Mouse (Mus musculus) midbrain, embryonic 11.5 days (tissue): ENCODE measurements around the gene Fbxo8. TPM values are rescaled to one million over a fixed set of nuclear protein-coding genes. Genes with fewer than 3 reads are reported as not detected.
A peak's percentile ranks its signal among the peaks of the same experiment; 100 is the strongest.

Experiments used
- ATAC-seq: fragments of 200-750 bp; cut with Nextera tagmentation; 2 replicates; pipeline ENCODE4 v1.8.0; 2017; ENCODE audit warnings: moderate TSS enrichment, moderate library complexity; ENCODE audit not compliant: low FRiP score
- DNase-seq: peaks from one replicate; pipeline ENCODE4 v3.0.0; 2015; ENCODE audit warnings: low spot score; ENCODE audit errors: missing footprints
- H3K27ac ChIP-seq: fragments of 300-500 bp; sonication (generic); 2 replicates; pipeline ENCODE4 v1.5.1; 2014; ENCODE audit warnings: low read depth, low read length
- H3K27me3 ChIP-seq: fragments of 300-500 bp; sonication (generic); 2 replicates; pipeline ENCODE4 v1.6.1; 2014; ENCODE audit warnings: mild to moderate bottlenecking, low read length, moderate library complexity, mixed read lengths; ENCODE audit not compliant: control insufficient read depth, insufficient read depth
- H3K36me3 ChIP-seq: fragments of 300-500 bp; sonication (generic); 2 replicates; pipeline ENCODE4 v1.6.1; 2014; ENCODE audit warnings: mild to moderate bottlenecking, low read length, moderate library complexity, mixed read lengths; ENCODE audit not compliant: control insufficient read depth, insufficient read depth
- H3K4me1 ChIP-seq: fragments of 300-500 bp; sonication (generic); 2 replicates; pipeline ENCODE4 v1.6.1; 2014; ENCODE audit warnings: low read length; ENCODE audit not compliant: control insufficient read depth, insufficient read depth
- H3K4me2 ChIP-seq: fragments of 300-500 bp; sonication (generic); 2 replicates; pipeline ENCODE4 v1.6.1; 2014; ENCODE audit warnings: mild to moderate bottlenecking, moderate library complexity
- H3K4me3 ChIP-seq: fragments of 300-500 bp; sonication (generic); 2 replicates; pipeline ENCODE4 v1.5.1; 2014; ENCODE audit warnings: low read depth, low read length
- H3K9ac ChIP-seq: fragments of 300-500 bp; sonication (generic); 2 replicates; pipeline ENCODE4 v1.6.1; 2014; ENCODE audit warnings: low read length
- H3K9me3 ChIP-seq: fragments of 300-500 bp; sonication (generic); 2 replicates; pipeline ENCODE4 v1.6.1; 2016; ENCODE audit warnings: low read length; ENCODE audit not compliant: control insufficient read depth
- WGBS: fragments of 180-500 bp; shearing (Covaris S2); extraction: QIAGEN DNeasy Blood & Tissue Kit; methylation state at CpG from one replicate; pipeline ENCODE4 v1.1.7; 2014; 5-methylcytosine and 5-hydroxymethylcytosine counted together
- microRNA-seq: library from miRNA; unstranded; fragments of <30 nt; microRNA quantifications from one replicate; pipeline ENCODE4, GENCODE M21; 2017
- polyA plus RNA-seq: library from polyadenylated mRNA; unstranded; fragments of >200 nt; fragmentation: Nextera tagmentation; extraction: Ambion mirVana; gene quantifications from 2 replicates; pipeline ENCODE4 v1.2.1, GENCODE M21; 2014

Fbxo8 gene
- polyA plus RNA-seq, 1 experiment from 2014 or later = 44.0 TPM

GRCm38 (mm10) chr8:56619571-56619970 lies 68.7 kb downstream of the Fbxo8 start:
- no peak overlapping the region for H3K9ac ChIP-seq
- peaks cover 19% of the 10 kb centered on the region for H3K27me3 ChIP-seq
- no peaks in the 10 kb centered on the region for H3K36me3 ChIP-seq
- H3K4me1 ChIP-seq = peaks cover 20% of the 10 kb centered on the region
- 7% methylated on average over 9 of the region's 9 CpGs for WGBS
- peak; percentile 91 for DNase-seq
- H3K4me2 ChIP-seq = 0 out of 2 replicates have a peak overlapping the region, but pooled peaks have one; percentile 7
- H3K27ac ChIP-seq = no peak overlapping the region
- no peaks in the 10 kb centered on the region for H3K9me3 ChIP-seq
- no peak for ATAC-seq
- no peak overlapping the region for H3K4me3 ChIP-seq

DNA sequence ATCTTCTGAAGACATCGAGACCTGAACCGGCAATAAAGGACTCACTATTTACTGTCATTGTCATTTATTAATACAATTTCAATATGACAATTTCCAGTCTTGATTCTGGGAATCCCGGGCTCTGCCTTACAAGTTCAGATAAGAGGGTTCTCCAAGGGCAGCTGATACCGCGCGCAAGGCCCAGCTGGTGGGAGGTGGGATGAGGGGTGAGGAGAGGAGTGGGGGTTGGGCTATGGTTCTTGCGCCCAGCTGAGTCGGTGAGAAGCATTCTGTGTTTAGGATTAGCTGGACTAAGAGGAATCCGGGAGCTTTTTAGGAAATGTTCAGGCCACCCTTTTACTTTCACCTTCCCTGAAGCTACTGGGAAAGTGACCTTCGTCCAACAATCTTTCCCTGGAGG lies 69.8 kb downstream of the Fbxo8 start:
- peak; percentile 70; the same call in 1 of the 2 replicates for ATAC-seq
- Histone ChIP-seq H3K36me3 (no peaks in the 10 kb centered on the region), H3K4me3 (no peak overlapping the region), H3K9ac (no peak overlapping the region), H3K4me1 (peaks cover 20% of the 10 kb centered on the region), H3K4me2 (no peak overlapping the region; the same call in 1 of the 2 replicates), H3K27ac (no peak overlapping the region), H3K9me3 (no peaks in the 10 kb centered on the region), H3K27me3 (peaks cover 21% of the 10 kb centered on the region)
- 3% methylated on average over 10 of the region's 10 CpGs for WGBS
- DNase-seq = peak; percentile 89

- WGBS = 23% methylated on average over 4 of the region's 4 CpGs
- no peaks in the 10 kb centered on the region for H3K9me3 ChIP-seq
- peaks cover 20% of the 10 kb centered on the region for H3K4me1 ChIP-seq
- no peak overlapping the region for H3K4me3 ChIP-seq
- DNase-seq = peak; percentile 87
- no peak overlapping the region for H3K9ac ChIP-seq
- H3K36me3 ChIP-seq = no peaks in the 10 kb centered on the region
- no peak overlapping the region for H3K27ac ChIP-seq
- peaks cover 21% of the 10 kb centered on the region for H3K27me3 ChIP-seq
- ATAC-seq = peak; percentile 14; the same call in 1 of the 2 replicates
- H3K4me2 ChIP-seq = no peak overlapping the region; the same call in 1 of the 2 replicates
These were observed 70.2 kb downstream of the Fbxo8 start for GRCm38 (mm10) chr8:56621093-56621492.

GRCm38 (mm10) chr8:56622470-56623024 lies 71.7 kb downstream of the Fbxo8 start:
- peaks cover 20% of the 10 kb centered on the region for H3K4me1 ChIP-seq
- ATAC-seq = peak; percentile 39; the same call in 1 of the 2 replicates
- peak overlapping the region; percentile 27 for H3K4me2 ChIP-seq
- H3K27ac ChIP-seq = no peak overlapping the region
- DNase-seq = peak; percentile 93
- no peaks in the 10 kb centered on the region for H3K36me3 ChIP-seq
- H3K27me3 ChIP-seq = peaks cover 21% of the 10 kb centered on the region
- no peaks in the 10 kb centered on the region for H3K9me3 ChIP-seq
- no peak overlapping the region for H3K9ac ChIP-seq
- WGBS = 1% methylated on average over 18 of the region's 18 CpGs
- no peak overlapping the region for H3K4me3 ChIP-seq

DNA sequence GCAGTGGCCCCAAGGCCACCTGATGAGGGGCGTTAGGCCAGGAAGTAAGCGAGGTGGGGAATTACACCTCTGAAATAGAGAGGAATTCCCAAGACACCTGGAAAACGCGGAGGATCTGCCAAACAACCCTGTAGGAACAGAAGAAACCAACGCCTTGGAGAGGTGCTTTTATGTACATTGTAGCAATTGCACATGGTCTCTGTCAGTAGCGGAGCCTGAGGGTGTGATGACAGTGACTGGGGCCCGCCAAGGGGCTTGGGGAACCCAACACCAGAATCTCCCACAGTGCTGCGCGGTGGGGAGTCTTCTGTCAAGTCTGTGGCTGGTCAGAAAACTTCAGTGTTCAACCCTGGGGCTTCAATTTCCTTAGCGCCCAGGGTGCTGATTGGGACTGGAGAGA lies 72.5 kb downstream of the Fbxo8 start:
- Histone ChIP-seq H3K27me3 (peaks cover 21% of the 10 kb centered on the region), H3K36me3 (no peaks in the 10 kb centered on the region), H3K4me3 (no peak overlapping the region), H3K9ac (no peak overlapping the region), H3K4me1 (peaks cover 20% of the 10 kb centered on the region), H3K27ac (no peak overlapping the region), H3K9me3 (no peaks in the 10 kb centered on the region), H3K4me2 (no peak overlapping the region)
- peak; percentile 88 for DNase-seq
- no peak for ATAC-seq
- WGBS = 5% methylated on average over 10 of the region's 10 CpGs

DNA sequence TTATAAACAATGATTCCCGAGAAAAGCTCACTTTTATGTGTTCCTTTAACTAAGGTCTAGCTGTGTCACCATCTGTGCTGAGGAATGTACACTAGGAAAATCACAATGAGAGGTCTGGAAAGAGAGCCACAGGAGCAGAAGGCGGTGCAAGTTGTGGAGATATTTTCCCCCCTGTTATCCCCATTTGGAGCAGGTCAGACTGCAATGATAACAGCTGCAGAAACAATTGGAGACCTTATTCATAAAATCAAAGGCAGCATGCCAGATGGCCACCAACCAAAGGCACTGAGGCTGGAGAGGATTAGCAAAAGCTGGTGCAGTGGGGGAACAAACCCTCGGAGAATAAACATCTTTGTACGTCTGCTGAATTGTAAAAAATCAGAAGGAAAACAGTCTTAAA lies 78.3 kb downstream of the Fbxo8 start:
- peaks cover 6% of the 10 kb centered on the region; the same call in 1 of the 2 replicates for H3K4me1 ChIP-seq
- ATAC-seq (peak; percentile 85), DNase-seq (peak; percentile 87)
- WGBS = 16% methylated on average over 4 of the region's 4 CpGs
- peak overlapping the region; percentile 30; the same call in 1 of the 2 replicates for H3K27ac ChIP-seq
- H3K4me2 ChIP-seq = no peak overlapping the region
- no peaks in the 10 kb centered on the region for H3K36me3 ChIP-seq
- H3K9ac ChIP-seq = no peak overlapping the region
- H3K27me3 ChIP-seq = peaks cover 6% of the 10 kb centered on the region
- no peaks in the 10 kb centered on the region for H3K9me3 ChIP-seq
- no peak overlapping the region for H3K4me3 ChIP-seq

- Histone ChIP-seq H3K36me3 (no peaks in the 10 kb centered on the region), H3K9ac (no peak overlapping the region), H3K4me1 (no peaks in the 10 kb centered on the region), H3K4me2 (no peak overlapping the region), H3K9me3 (no peaks in the 10 kb centered on the region), H3K27me3 (no peaks in the 10 kb centered on the region), H3K4me3 (no peak overlapping the region), H3K27ac (no peak overlapping the region)
- DNase-seq (no peak), ATAC-seq (no peak)
- WGBS = 88% methylated on average over 6 of the region's 6 CpGs
These were observed 88.4 kb downstream of the Fbxo8 start for GRCm38 (mm10) chr8:56639277-56639676.

Small RNA genes lying within 50 kb of the gene (microRNA-seq; reads per million reads assigned to microRNA genes)
- not detected for gene Gm25992

Other genes starting within 250 kb of the Fbxo8 start
- 40.0 and 43.9 TPM in 2 replicates for gene Cep44, start within 50 bp of the Fbxo8 start, polyA plus RNA-seq